Mouse (Mus musculus): ENCODE results near the gene Alg13. TPM values are rescaled to one million over a fixed set of nuclear protein-coding genes. Genes with fewer than 3 reads are reported as not detected.
A peak's percentile ranks its signal among the peaks of the same experiment; 100 is the strongest.

Alg13 gene
- total RNA-seq, 2 experiments from 2014 or later, result 10.9 to 13.8 TPM

DNA sequence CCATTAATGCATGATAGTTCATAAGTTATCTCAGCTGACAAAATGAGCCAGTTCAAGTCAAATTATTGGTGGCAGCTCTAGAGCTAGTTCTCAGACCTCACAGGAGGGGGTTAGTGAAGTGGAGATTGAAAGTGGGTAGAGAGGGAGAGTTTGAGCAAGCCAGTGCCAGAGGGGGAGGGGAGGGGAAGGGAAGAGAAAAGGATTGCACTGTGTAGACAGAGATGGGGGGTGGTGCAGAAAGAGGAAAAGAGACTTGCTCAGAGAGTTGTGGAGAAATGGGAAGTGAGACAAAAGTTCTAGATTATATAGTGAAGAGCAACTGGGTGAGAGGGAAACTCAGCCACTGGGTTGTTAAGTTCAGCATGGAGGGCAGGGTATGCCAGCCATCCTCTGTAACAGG lies 20.8 kb downstream of the Alg13 start:
- no peak for TF ChIP-seq CTCF (IDR thresholded peaks at IDR 0.05)
- no peak overlapping the region for H3K27ac ChIP-seq
- no peak overlapping the region for H3K4me3 ChIP-seq
- no peak for DNase-seq (ENCODE audit: extremely low spot score in 1 of 2, low spot score in 2 of 2)
- intact Hi-C loops (cut with DNase I), result no loop called here

GRCm38 (mm10) chrX:144374196-144374595 lies 56.6 kb downstream of the Alg13 start:
- intact Hi-C loops (cut with DNase I), result no loop called here
- DNase-seq (ENCODE audit: extremely low spot score in 1 of 2, low spot score in 2 of 2), result no peak

GRCm38 (mm10) chrX:144403526-144403925 lies 85.9 kb downstream of the Alg13 start:
- Histone ChIP-seq H3K27ac (no peak overlapping the region), H3K4me3 (no peak overlapping the region)
- DNase-seq (ENCODE audit: extremely low spot score in 1 of 2, low spot score in 2 of 2), result peak; percentile 49 to 61
- intact Hi-C loops (cut with DNase I), result no loop called here
- peak; percentile 79 for TF ChIP-seq CTCF (IDR thresholded peaks at IDR 0.05)

More at GRCm38 (mm10) chrX:144374196-144374595, 56.6 kb downstream of the Alg13 start:
- H3K4me3 ChIP-seq, result no peak overlapping the region
- H3K27ac ChIP-seq, result no peak overlapping the region
- no peak for TF ChIP-seq CTCF (IDR thresholded peaks at IDR 0.05)

GRCm38 (mm10) chrX:144408036-144408435 lies 90.4 kb downstream of the Alg13 start:
- no peak for DNase-seq (ENCODE audit: extremely low spot score in 1 of 2, low spot score in 2 of 2)
- no peak overlapping the region for H3K4me3 ChIP-seq
- no peak overlapping the region for H3K27ac ChIP-seq
- intact Hi-C loops (cut with DNase I), result loop anchor here (5.0 kb wide), 1 partner anchor 239 kb away; no protein-coding TSS in a partner anchor
- TF ChIP-seq CTCF (IDR thresholded peaks at IDR 0.05), result no peak

GRCm38 (mm10) chrX:144420259-144420658 lies 102.7 kb downstream of the Alg13 start:
- Histone ChIP-seq H3K4me3 (no peak overlapping the region), H3K27ac (no peak overlapping the region)
- TF ChIP-seq CTCF (IDR thresholded peaks at IDR 0.05), result no peak
- DNase-seq (ENCODE audit: extremely low spot score in 1 of 2, low spot score in 2 of 2), result no peak
- intact Hi-C loops (cut with DNase I), result loop anchor here (5.0 kb wide), 1 partner anchor 62 kb away; no protein-coding TSS in a partner anchor

- DNase-seq (ENCODE audit: extremely low spot score in 1 of 2, low spot score in 2 of 2), result no peak
- Histone ChIP-seq H3K27ac (no peak overlapping the region), H3K4me3 (no peak overlapping the region)
- intact Hi-C loops (cut with DNase I), result loop anchor here (5.0 kb wide), 1 partner anchor 61 kb away; no protein-coding TSS in a partner anchor
- TF ChIP-seq CTCF (IDR thresholded peaks at IDR 0.05), result no peak
These were observed 103.5 kb downstream of the Alg13 start for GRCm38 (mm10) chrX:144421091-144421490.

GRCm38 (mm10) chrX:144423848-144424247 lies 106.2 kb downstream of the Alg13 start:
- no peak for DNase-seq (ENCODE audit: extremely low spot score in 1 of 2, low spot score in 2 of 2)
- no peak overlapping the region for H3K4me3 ChIP-seq
- intact Hi-C loops (cut with DNase I), result loop anchor here (5.0 kb wide), 1 partner anchor 58 kb away; no protein-coding TSS in a partner anchor
- H3K27ac ChIP-seq, result no peak overlapping the region
- no peak for TF ChIP-seq CTCF (IDR thresholded peaks at IDR 0.05)

Small RNA genes within 50 kb of the gene (microRNA-seq; reads per million reads assigned to microRNA genes)
- 0 reads per million in 2 experiments for gene Mir680-2

Other genes with a start within 250 kb of the Alg13 start
- gene A730046J19Rik, start 164.1 kb upstream of the Alg13 start, total RNA-seq (2021), result under 1 TPM; 0.16 TPM
- gene Trpc5os, start 138.8 kb downstream of the Alg13 start, total RNA-seq (2021), result not detected